Mouse (Mus musculus) myocyte (in vitro differentiated cells): Measurements from ENCODE around the gene Hs1bp3.

Source experiments
- CEBPB ChIP-seq: IDR thresholded peaks from 2 replicates; pipeline ENCODE4 v1.6.1; 2011; ENCODE audit warnings: mild to moderate bottlenecking, moderate library complexity; ENCODE audit not compliant: poor library complexity, insufficient read depth, severe bottlenecking
- E2F4 ChIP-seq: IDR thresholded peaks from one replicate; pipeline ENCODE4 v1.6.1; 2011; ENCODE audit warnings: mild to moderate bottlenecking, control low read depth, moderate library complexity; ENCODE audit not compliant: insufficient read depth
- MAX ChIP-seq: IDR thresholded peaks from one replicate; pipeline ENCODE4 v1.6.1; 2011; ENCODE audit warnings: low read depth, mild to moderate bottlenecking, control low read depth
- MYOD1 ChIP-seq, 3 experiments: IDR thresholded peaks; one replicate each; pipeline ENCODE4 v1.6.1; 2011; ENCODE audit warnings: control low read depth in 2 of 3, low read depth in 2 of 3, mild to moderate bottlenecking in 2 of 3, moderate library complexity in 1 of 3; ENCODE audit not compliant: insufficient read length in 2 of 3, control insufficient read depth in 1 of 3
- MYOG ChIP-seq, 3 experiments: IDR thresholded peaks; one replicate each; pipeline ENCODE4 v1.6.1; 2011; ENCODE audit warnings: control low read depth in 2 of 3, low read depth in 2 of 3, mild to moderate bottlenecking in 2 of 3; ENCODE audit not compliant: insufficient read length in 2 of 3, control insufficient read depth in 1 of 3, insufficient read depth in 1 of 3
- POLR2A ChIP-seq: IDR thresholded peaks from one replicate; pipeline ENCODE4 v1.6.1; 2011; ENCODE audit warnings: low read depth, mild to moderate bottlenecking, control low read depth, moderate library complexity; ENCODE audit not compliant: insufficient read length
- POLR2AphosphoS2 ChIP-seq: IDR thresholded peaks from one replicate; pipeline ENCODE4 v1.6.1; 2011; ENCODE audit warnings: low read depth, control low read depth; ENCODE audit not compliant: insufficient read length
- TCF12 ChIP-seq: IDR thresholded peaks from one replicate; pipeline ENCODE4 v1.6.1; 2011; ENCODE audit warnings: mild to moderate bottlenecking, control low read depth; ENCODE audit not compliant: poor library complexity, insufficient read depth, severe bottlenecking
- TCF3 ChIP-seq: IDR thresholded peaks from one replicate; pipeline ENCODE4 v1.6.1; 2011; ENCODE audit warnings: low read depth, control low read depth; ENCODE audit not compliant: insufficient read length
- USF1 ChIP-seq: IDR thresholded peaks from one replicate; pipeline ENCODE4 v1.6.1; 2011; ENCODE audit warnings: low read depth, mild to moderate bottlenecking, control low read depth, moderate library complexity

DNA sequence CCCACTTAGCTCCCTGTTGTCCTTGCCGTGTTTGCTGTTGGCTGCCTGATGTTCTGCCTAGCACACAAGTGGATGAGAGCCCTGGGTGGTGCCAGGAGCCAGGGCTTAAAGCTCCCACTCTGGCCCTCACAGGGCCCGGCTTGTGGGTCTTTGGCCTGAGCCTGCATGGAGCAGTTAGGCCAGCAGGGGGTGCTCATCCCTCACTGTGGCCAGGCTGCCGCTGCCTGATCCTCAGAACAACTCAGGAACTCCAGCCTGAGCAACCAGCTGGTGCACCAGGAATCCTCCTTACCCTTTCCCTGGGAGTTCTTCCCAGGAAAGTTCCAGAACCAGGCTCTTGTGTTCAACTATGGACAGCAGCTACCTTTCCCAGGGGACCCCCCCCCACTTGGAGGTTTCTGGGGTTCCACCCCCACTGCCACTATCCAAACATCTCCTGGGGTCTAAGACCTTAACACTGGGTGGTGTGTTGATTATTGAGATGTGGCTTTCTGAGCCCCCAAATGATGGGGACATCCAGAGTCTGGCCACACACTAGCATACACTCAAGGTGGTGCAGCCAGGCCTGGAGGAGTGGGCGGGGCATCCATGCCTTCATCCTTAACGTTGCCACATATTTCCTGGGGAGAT, 7.0 kb downstream of the Hs1bp3 start:
- TF ChIP-seq TCF12 (no peak), POLR2A (no peak), TCF3 (no peak), MYOD1 (IDR thresholded peaks at IDR 0.05; ENCODE audit: control insufficient read depth in 1 of 3, insufficient read length in 2 of 3, low read depth in 2 of 3) (no peak), E2F4 (no peak), POLR2AphosphoS2 (no peak), MAX (no peak), MYOG (IDR thresholded peaks at IDR 0.05; ENCODE audit: control insufficient read depth in 1 of 3, insufficient read depth in 1 of 3, insufficient read length in 2 of 3, low read depth in 2 of 3) (no peak), USF1 (no peak), CEBPB (no peak)
